Mouse (Mus musculus) embryonic facial prominence, embryonic 10.5 days (tissue): ENCODE data around the gene Abr. TPM values are rescaled to one million over a fixed set of nuclear protein-coding genes. Genes with fewer than 3 reads are reported as not detected.

Experiments
- DNase-seq: peaks from one replicate; pipeline ENCODE4 v3.0.0-alpha.2; 2017; ENCODE audit warnings: low spot score
- H3K27ac ChIP-seq: fragments of 300-500 bp; sonication (generic); replicated peaks from 2 replicates; pipeline ENCODE4 v1.5.1; 2016; ENCODE audit warnings: mild to moderate bottlenecking
- H3K27me3 ChIP-seq: fragments of 300-500 bp; sonication (generic); replicated peaks from 2 replicates; pipeline ENCODE4 v1.6.1; 2016; ENCODE audit warnings: low read depth, mild to moderate bottlenecking; ENCODE audit not compliant: poor library complexity, severe bottlenecking
- H3K36me3 ChIP-seq: fragments of 300-500 bp; sonication (generic); replicated peaks from 2 replicates; pipeline ENCODE4 v1.6.1; 2016; ENCODE audit warnings: mild to moderate bottlenecking, moderate library complexity
- H3K4me1 ChIP-seq: fragments of 300-500 bp; sonication (generic); 2 replicates; pipeline ENCODE4 v1.6.1; 2016
- H3K4me3 ChIP-seq: fragments of 300-500 bp; sonication (generic); 2 replicates; pipeline ENCODE4 v1.5.1; 2016; ENCODE audit warnings: mild to moderate bottlenecking, moderate library complexity
- H3K9me3 ChIP-seq: fragments of 300-500 bp; sonication (generic); 2 replicates; pipeline ENCODE4 v1.6.1; 2016; ENCODE audit warnings: mild to moderate bottlenecking
- WGBS: fragments of 180-500 bp; shearing (Covaris S2); methylation state at CpG from one replicate; pipeline ENCODE4 v1.1.7; 2016; 5-methylcytosine and 5-hydroxymethylcytosine counted together
- polyA plus RNA-seq: library from polyadenylated mRNA; unstranded; fragments of >200 nt; fragmentation: Nextera tagmentation; extraction: Ambion mirVana; gene quantifications from 2 replicates; pipeline ENCODE4 v1.2.1, GENCODE M21; 2016

The Abr gene
- 29.6 and 34.6 TPM in 2 replicates for polyA plus RNA-seq

GRCm38 (mm10) chr11:76622152-76622565 is at the start of gene Abr:
Gene Abr (minus strand): TSS chr11:76622314.
- H3K27ac ChIP-seq, result peak within 1 kb of the TSS; percentile 89
- DNase-seq, result peak; percentile 78
- H3K36me3 ChIP-seq, result no peaks in the 10 kb centered on the region
- peaks cover 34% of the 10 kb centered on the region for H3K4me1 ChIP-seq
- no peaks in the 10 kb centered on the region for H3K9me3 ChIP-seq
- H3K4me3 ChIP-seq, result peak within 1 kb of the TSS; percentile 86
- H3K27me3 ChIP-seq, result peaks cover 58% of the 10 kb centered on the region
- under 1% methylated on average over 31 of the region's 31 CpGs for WGBS

GRCm38 (mm10) chr11:76667807-76668206 is 45.7 kb upstream of the Abr start:
- Histone ChIP-seq H3K27ac (no peak overlapping the region), H3K36me3 (no peaks in the 10 kb centered on the region), H3K4me3 (no peak overlapping the region), H3K4me1 (peaks cover 23% of the 10 kb centered on the region), H3K9me3 (no peaks in the 10 kb centered on the region), H3K27me3 (peaks cover 95% of the 10 kb centered on the region)
- 20% methylated on average over 4 of the region's 4 CpGs for WGBS
- no peak for DNase-seq

- H3K27ac ChIP-seq, result no peak overlapping the region
Observed at GRCm38 (mm10) chr11:76666002-76666649, 44.0 kb upstream of the Abr start.

GRCm38 (mm10) chr11:76661790-76662468 is 39.8 kb upstream of the Abr start:
- no peaks in the 10 kb centered on the region for H3K36me3 ChIP-seq
- DNase-seq, result no peak
- no peak overlapping the region for H3K27ac ChIP-seq
- peaks cover 36% of the 10 kb centered on the region for H3K27me3 ChIP-seq
- H3K4me1 ChIP-seq, result peaks cover 27% of the 10 kb centered on the region
- H3K9me3 ChIP-seq, result no peaks in the 10 kb centered on the region
- no peak overlapping the region for H3K4me3 ChIP-seq
- WGBS, result 54% methylated on average over 7 of the region's 7 CpGs

More at GRCm38 (mm10) chr11:76666002-76666649, 44.0 kb upstream of the Abr start:
- Histone ChIP-seq H3K27me3 (peaks cover 78% of the 10 kb centered on the region), H3K9me3 (no peaks in the 10 kb centered on the region), H3K36me3 (no peaks in the 10 kb centered on the region), H3K4me3 (peak overlapping the region; percentile 52), H3K4me1 (peaks cover 15% of the 10 kb centered on the region)
- WGBS, result 7% methylated on average over 35 of the region's 35 CpGs
- DNase-seq, result no peak

GRCm38 (mm10) chr11:76659138-76659930 is 37.2 kb upstream of the Abr start:
- Histone ChIP-seq H3K27ac (no peak overlapping the region), H3K36me3 (no peaks in the 10 kb centered on the region), H3K27me3 (peaks cover 10% of the 10 kb centered on the region), H3K9me3 (no peaks in the 10 kb centered on the region), H3K4me1 (peaks cover 19% of the 10 kb centered on the region), H3K4me3 (no peak overlapping the region)
- 74% methylated on average over 14 of the region's 14 CpGs for WGBS
- DNase-seq, result no peak

GRCm38 (mm10) chr11:76657450-76657970 is 35.4 kb upstream of the Abr start:
- Histone ChIP-seq H3K4me3 (no peak overlapping the region), H3K4me1 (peaks cover 19% of the 10 kb centered on the region), H3K9me3 (no peaks in the 10 kb centered on the region), H3K27ac (no peak overlapping the region), H3K27me3 (no peaks in the 10 kb centered on the region; the same call in 1 of the 2 replicates), H3K36me3 (no peaks in the 10 kb centered on the region)
- no peak for DNase-seq
- WGBS, result 20% methylated on average over 4 of the region's 4 CpGs

- Histone ChIP-seq H3K27me3 (peaks cover 6% of the 10 kb centered on the region; the same call in 1 of the 2 replicates), H3K4me3 (peak overlapping the region; percentile 42), H3K36me3 (no peaks in the 10 kb centered on the region), H3K27ac (no peak overlapping the region), H3K9me3 (no peaks in the 10 kb centered on the region), H3K4me1 (peaks cover 19% of the 10 kb centered on the region)
- 8% methylated on average over 10 of the region's 10 CpGs for WGBS
- DNase-seq, result peak; percentile 55
Observed at GRCm38 (mm10) chr11:76655106-76655505, 33.0 kb upstream of the Abr start.

GRCm38 (mm10) chr11:76652838-76653334 is 30.8 kb upstream of the Abr start:
- H3K9me3 ChIP-seq, result no peaks in the 10 kb centered on the region
- H3K36me3 ChIP-seq, result no peaks in the 10 kb centered on the region
- peaks cover 6% of the 10 kb centered on the region; the same call in 1 of the 2 replicates for H3K27me3 ChIP-seq
- no peak for DNase-seq
- 68% methylated on average over 3 of the region's 3 CpGs for WGBS
- peaks cover 8% of the 10 kb centered on the region for H3K4me1 ChIP-seq
- H3K4me3 ChIP-seq, result no peak overlapping the region
- no peak overlapping the region for H3K27ac ChIP-seq

- no peak for DNase-seq
- Histone ChIP-seq H3K4me1 (peaks cover 17% of the 10 kb centered on the region), H3K27me3 (peaks cover 20% of the 10 kb centered on the region), H3K27ac (no peak overlapping the region), H3K9me3 (no peaks in the 10 kb centered on the region), H3K36me3 (no peaks in the 10 kb centered on the region), H3K4me3 (no peak overlapping the region)
- 63% methylated on average over 14 of the region's 14 CpGs for WGBS
Observed at GRCm38 (mm10) chr11:76650862-76651560, 28.9 kb upstream of the Abr start.

GRCm38 (mm10) chr11:76647500-76647899 is 25.4 kb upstream of the Abr start:
- Histone ChIP-seq H3K36me3 (no peaks in the 10 kb centered on the region), H3K4me3 (peak overlapping the region; percentile 36)
- WGBS, result 9% methylated on average over 9 of the region's 9 CpGs

GRCm38 (mm10) chr11:76647062-76647461 is 24.9 kb upstream of the Abr start:
- Histone ChIP-seq H3K27me3 (peaks cover 33% of the 10 kb centered on the region), H3K4me3 (peak overlapping the region; percentile 36), H3K4me1 (peaks cover 38% of the 10 kb centered on the region), H3K36me3 (no peaks in the 10 kb centered on the region), H3K9me3 (no peaks in the 10 kb centered on the region), H3K27ac (no peak overlapping the region)
- 6% methylated on average over 7 of the region's 7 CpGs for WGBS
- DNase-seq, result peak; percentile 37

More at GRCm38 (mm10) chr11:76647500-76647899, 25.4 kb upstream of the Abr start:
- Histone ChIP-seq H3K9me3 (no peaks in the 10 kb centered on the region), H3K27ac (no peak overlapping the region), H3K4me1 (peaks cover 38% of the 10 kb centered on the region), H3K27me3 (peaks cover 33% of the 10 kb centered on the region)
- peak; percentile 87 for DNase-seq
